Mouse (Mus musculus): Measurements from ENCODE around the gene Ptprs. TPM values are rescaled to one million over a fixed set of nuclear protein-coding genes. Genes with fewer than 3 reads are reported as not detected.

Gene Ptprs
- polyA plus RNA-seq, 1 experiment from 2014 or later, result 15.7 TPM

GRCm38 (mm10) chr17:56393238-56393637 lies 83.0 kb downstream of the Ptprs start:
- TF ChIP-seq CTCF (IDR thresholded peaks at IDR 0.05; ENCODE audit: low read depth), result no peak
- no peak for ATAC-seq
- Histone ChIP-seq H3K4me2 (replicated peaks; ENCODE audit: low read depth) (no peak overlapping the region), H3K27me3 (replicated peaks; ENCODE audit: control insufficient read depth, insufficient read depth, low read length) (no peaks in the 10 kb centered on the region), H3K9me3 (ENCODE audit: control insufficient read depth) (no peaks in the 10 kb centered on the region), H3K4me1 (replicated peaks; ENCODE audit: control insufficient read depth, insufficient read depth, low read length) (no peaks in the 10 kb centered on the region), H3K4me3 (ENCODE audit: low read depth, low read length) (no peak overlapping the region), H3K9ac (ENCODE audit: low read depth, low read length) (no peak overlapping the region), H3K36me3 (ENCODE audit: control insufficient read depth, insufficient read depth) (peaks cover 89% of the 10 kb centered on the region), H3K27ac (ENCODE audit: low read depth, low read length) (no peak overlapping the region)
- WGBS, result 85% methylated on average over 6 of the region's 6 CpGs

- Histone ChIP-seq H3K9ac (ENCODE audit: low read depth, low read length) (no peak overlapping the region), H3K9me3 (ENCODE audit: control insufficient read depth) (no peaks in the 10 kb centered on the region), H3K4me2 (replicated peaks; ENCODE audit: low read depth) (no peak overlapping the region), H3K27me3 (replicated peaks; ENCODE audit: control insufficient read depth, insufficient read depth, low read length) (no peaks in the 10 kb centered on the region), H3K4me1 (replicated peaks; ENCODE audit: control insufficient read depth, insufficient read depth, low read length) (no peaks in the 10 kb centered on the region), H3K27ac (ENCODE audit: low read depth, low read length) (no peak overlapping the region), H3K36me3 (ENCODE audit: control insufficient read depth, insufficient read depth) (peaks cover 84% of the 10 kb centered on the region), H3K4me3 (ENCODE audit: low read depth, low read length) (no peak overlapping the region)
- 81% methylated on average over 6 of the region's 6 CpGs for whole genome bisulfite sequencing
- TF ChIP-seq CTCF (IDR thresholded peaks at IDR 0.05; ENCODE audit: low read depth), result no peak
- ATAC-seq, result no peak
Observed at GRCm38 (mm10) chr17:56387612-56388011, 88.7 kb downstream of the Ptprs start.

- H3K9me3 ChIP-seq (ENCODE audit: control insufficient read depth), result no peaks in the 10 kb centered on the region
- no peak overlapping the region for H3K4me3 ChIP-seq (ENCODE audit: low read depth, low read length)
- H3K4me1 ChIP-seq (replicated peaks; ENCODE audit: control insufficient read depth, insufficient read depth, low read length), result no peaks in the 10 kb centered on the region
- WGBS, result 90% methylated on average over 6 of the region's 6 CpGs
- no peak for ATAC-seq
- H3K36me3 ChIP-seq (ENCODE audit: control insufficient read depth, insufficient read depth), result peaks cover 72% of the 10 kb centered on the region
- H3K4me2 ChIP-seq (replicated peaks; ENCODE audit: low read depth), result no peak overlapping the region
- no peaks in the 10 kb centered on the region for H3K27me3 ChIP-seq (replicated peaks; ENCODE audit: control insufficient read depth, insufficient read depth, low read length)
- no peak overlapping the region for H3K9ac ChIP-seq (ENCODE audit: low read depth, low read length)
- no peak for TF ChIP-seq CTCF (IDR thresholded peaks at IDR 0.05; ENCODE audit: low read depth)
- no peak overlapping the region for H3K27ac ChIP-seq (ENCODE audit: low read depth, low read length)
Observed at GRCm38 (mm10) chr17:56384903-56385302, 91.4 kb downstream of the Ptprs start.

- Histone ChIP-seq H3K9me3 (ENCODE audit: control insufficient read depth) (no peaks in the 10 kb centered on the region), H3K9ac (ENCODE audit: low read depth, low read length) (no peak overlapping the region), H3K4me2 (replicated peaks; ENCODE audit: low read depth) (no peak overlapping the region), H3K4me3 (ENCODE audit: low read depth, low read length) (no peak overlapping the region), H3K27me3 (replicated peaks; ENCODE audit: control insufficient read depth, insufficient read depth, low read length) (no peaks in the 10 kb centered on the region), H3K4me1 (replicated peaks; ENCODE audit: control insufficient read depth, insufficient read depth, low read length) (no peaks in the 10 kb centered on the region), H3K36me3 (ENCODE audit: control insufficient read depth, insufficient read depth) (peaks cover 72% of the 10 kb centered on the region), H3K27ac (ENCODE audit: low read depth, low read length) (no peak overlapping the region)
- 57% methylated on average over 8 of the region's 8 CpGs for WGBS
- no peak for TF ChIP-seq CTCF (IDR thresholded peaks at IDR 0.05; ENCODE audit: low read depth)
- no peak for ATAC-seq
Observed at GRCm38 (mm10) chr17:56382997-56383396, 93.3 kb downstream of the Ptprs start.

GRCm38 (mm10) chr17:56381183-56381582 lies 95.1 kb downstream of the Ptprs start:
- Histone ChIP-seq H3K4me2 (replicated peaks; ENCODE audit: low read depth) (no peak overlapping the region), H3K27ac (ENCODE audit: low read depth, low read length) (no peak overlapping the region), H3K36me3 (ENCODE audit: control insufficient read depth, insufficient read depth) (peaks cover 70% of the 10 kb centered on the region), H3K9ac (ENCODE audit: low read depth, low read length) (no peak overlapping the region), H3K9me3 (ENCODE audit: control insufficient read depth) (no peaks in the 10 kb centered on the region), H3K4me1 (replicated peaks; ENCODE audit: control insufficient read depth, insufficient read depth, low read length) (no peaks in the 10 kb centered on the region), H3K4me3 (ENCODE audit: low read depth, low read length) (no peak overlapping the region), H3K27me3 (replicated peaks; ENCODE audit: control insufficient read depth, insufficient read depth, low read length) (no peaks in the 10 kb centered on the region)
- no peak for ATAC-seq
- no peak for TF ChIP-seq CTCF (IDR thresholded peaks at IDR 0.05; ENCODE audit: low read depth)
- 94% methylated on average over 5 of the region's 5 CpGs for WGBS

GRCm38 (mm10) chr17:56380286-56380685 lies 96.0 kb downstream of the Ptprs start:
- no peak for TF ChIP-seq CTCF (IDR thresholded peaks at IDR 0.05; ENCODE audit: low read depth)
- Histone ChIP-seq H3K36me3 (ENCODE audit: control insufficient read depth, insufficient read depth) (peaks cover 69% of the 10 kb centered on the region), H3K4me2 (replicated peaks; ENCODE audit: low read depth) (no peak overlapping the region), H3K9me3 (ENCODE audit: control insufficient read depth) (no peaks in the 10 kb centered on the region), H3K27ac (ENCODE audit: low read depth, low read length) (no peak overlapping the region), H3K27me3 (replicated peaks; ENCODE audit: control insufficient read depth, insufficient read depth, low read length) (no peaks in the 10 kb centered on the region), H3K4me1 (replicated peaks; ENCODE audit: control insufficient read depth, insufficient read depth, low read length) (no peaks in the 10 kb centered on the region), H3K4me3 (ENCODE audit: low read depth, low read length) (no peak overlapping the region), H3K9ac (ENCODE audit: low read depth, low read length) (no peak overlapping the region)
- WGBS, result 86% methylated on average over 6 of the region's 6 CpGs
- no peak for ATAC-seq

GRCm38 (mm10) chr17:56379281-56379834 lies 96.9 kb downstream of the Ptprs start:
- no peak for ATAC-seq
- Histone ChIP-seq H3K9me3 (ENCODE audit: control insufficient read depth) (no peaks in the 10 kb centered on the region), H3K4me3 (ENCODE audit: low read depth, low read length) (no peak overlapping the region), H3K27ac (ENCODE audit: low read depth, low read length) (no peak overlapping the region), H3K4me1 (replicated peaks; ENCODE audit: control insufficient read depth, insufficient read depth, low read length) (no peaks in the 10 kb centered on the region), H3K36me3 (ENCODE audit: control insufficient read depth, insufficient read depth) (peaks cover 69% of the 10 kb centered on the region), H3K9ac (ENCODE audit: low read depth, low read length) (no peak overlapping the region), H3K4me2 (replicated peaks; ENCODE audit: low read depth) (no peak overlapping the region), H3K27me3 (replicated peaks; ENCODE audit: control insufficient read depth, insufficient read depth, low read length) (no peaks in the 10 kb centered on the region)
- no peak for TF ChIP-seq CTCF (IDR thresholded peaks at IDR 0.05; ENCODE audit: low read depth)
- 72% methylated on average over 6 of the region's 6 CpGs for WGBS

Measured in intestine, postnatal 0 days (tissue).